Mouse (Mus musculus) layer of hippocampus, postnatal 36 days (tissue): ENCODE measurements around the gene Ddx51. TPM values are rescaled to one million over a fixed set of nuclear protein-coding genes. Genes with fewer than 3 reads are reported as not detected.
A peak's percentile ranks its signal among the peaks of the same experiment; 100 is the strongest.

Experiments
- DNase-seq, 2 experiments: peaks; one replicate each; pipeline ENCODE4 v3.0.0; 2022
- total RNA-seq, 2 experiments: library from RNA; stranded (reverse); gene quantifications; 2 replicates each; pipeline ENCODE4 v1.2.3; 2021

The Ddx51 gene
- 10 to 100 TPM; 26.0 to 28.8 TPM for total RNA-seq

DNA sequence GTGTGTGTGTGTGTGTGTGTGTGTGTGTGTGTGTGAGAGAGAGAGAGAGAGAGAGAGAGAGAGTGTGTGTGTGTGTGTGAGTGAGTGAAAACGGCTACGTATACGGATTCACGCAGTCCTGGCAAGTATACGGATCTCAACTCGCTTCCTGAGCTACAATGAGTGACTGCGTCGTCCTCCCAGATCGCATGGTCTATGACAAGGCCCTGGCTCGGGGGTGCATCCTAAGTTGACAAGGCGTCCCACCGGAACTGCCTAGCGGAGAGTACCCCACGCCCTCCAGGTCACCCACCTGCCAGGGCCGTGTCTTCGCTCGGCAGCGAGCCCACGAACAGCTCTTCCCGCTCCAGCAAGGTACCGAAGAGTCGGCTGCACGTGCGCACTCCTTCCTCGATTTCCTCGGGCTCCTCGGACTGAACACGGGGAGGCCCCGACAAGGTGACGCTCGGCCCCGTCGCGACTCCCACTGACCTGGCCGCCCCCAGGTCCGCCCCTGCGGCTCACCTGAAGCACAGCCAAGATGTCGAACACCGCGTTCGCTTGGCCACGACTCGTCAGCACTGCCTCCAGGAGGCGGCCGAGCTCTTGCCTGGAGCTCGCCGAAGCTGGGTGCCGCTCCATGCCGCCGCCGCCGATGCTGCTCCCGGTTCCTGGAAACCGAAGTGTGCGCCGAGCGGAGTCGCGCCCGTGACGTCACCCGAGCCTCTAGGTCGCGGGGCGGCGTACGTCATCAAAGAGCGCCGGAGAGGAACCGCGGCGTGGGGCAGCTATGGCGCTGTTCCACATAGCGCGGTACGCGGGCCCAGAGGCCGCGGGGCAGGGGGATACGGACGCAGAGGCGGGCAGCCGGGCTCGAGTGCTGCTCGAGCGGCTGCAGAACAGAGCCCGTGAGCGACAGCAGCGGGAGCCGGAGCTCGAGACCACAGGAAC is at the start of gene Ddx51, which contains the start of gene Noc4l:
Gene Ddx51 (plus strand): TSS at position 733 of the 930 bp plus-strand sequence.
Gene Noc4l (minus strand): TSS at position 699 of the 930 bp plus-strand sequence.
- DNase-seq: peak; percentile 91 to 94

DNA sequence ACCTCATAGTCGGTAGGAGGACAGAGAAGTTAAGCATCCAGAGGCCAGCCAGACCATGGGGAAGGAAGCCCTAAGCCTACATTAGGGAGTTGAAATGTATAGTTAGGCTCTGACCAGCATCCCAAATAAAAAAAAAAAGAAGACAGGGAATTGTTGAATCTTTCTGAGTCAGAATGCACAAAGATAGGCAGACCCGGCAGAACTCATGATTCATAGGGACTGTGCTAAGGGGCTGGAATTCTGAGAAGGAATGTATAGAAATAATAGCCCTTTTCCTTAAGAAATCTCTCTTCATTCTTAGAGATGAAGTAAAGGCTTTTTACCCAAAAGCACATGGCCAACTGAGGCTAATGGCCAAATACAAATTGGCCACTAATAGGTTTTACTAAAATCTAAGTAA is 48.9 kb upstream of the Ddx51 start:
- DNase-seq: no peak

DNA sequence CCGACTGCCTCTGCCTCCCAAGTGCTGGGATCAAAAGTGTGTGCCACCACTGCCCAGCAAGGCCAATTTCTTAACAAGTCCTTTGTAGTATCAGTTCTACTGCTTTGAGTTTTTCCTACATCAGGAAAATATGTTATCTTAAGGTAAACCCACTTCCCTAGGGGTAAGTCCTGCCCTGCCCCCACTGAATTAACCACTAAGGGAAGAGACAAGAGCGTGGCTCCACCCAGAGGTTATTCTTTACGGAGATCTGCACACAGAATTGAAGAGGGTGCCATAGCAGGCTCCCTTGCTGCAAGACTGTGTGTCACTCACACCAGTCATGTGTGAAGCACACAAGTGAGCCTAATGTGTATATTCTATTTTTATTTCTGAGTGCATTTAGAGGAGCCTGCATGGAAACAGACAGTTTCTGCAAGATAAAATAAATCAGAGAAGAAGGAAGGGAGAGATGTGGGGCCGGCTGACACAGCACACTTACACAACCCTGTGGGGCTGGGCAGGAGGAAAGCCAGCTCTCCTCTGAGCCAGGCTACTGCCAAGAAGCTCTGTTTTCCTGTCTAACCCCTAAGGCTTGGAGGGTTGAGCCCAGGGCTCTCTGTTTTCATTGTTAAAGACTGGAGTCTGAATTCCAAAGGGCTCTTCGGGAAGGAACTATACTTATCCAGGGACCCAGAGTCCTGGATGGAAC is 47.6 kb upstream of the Ddx51 start:
- no peak for DNase-seq

DNA sequence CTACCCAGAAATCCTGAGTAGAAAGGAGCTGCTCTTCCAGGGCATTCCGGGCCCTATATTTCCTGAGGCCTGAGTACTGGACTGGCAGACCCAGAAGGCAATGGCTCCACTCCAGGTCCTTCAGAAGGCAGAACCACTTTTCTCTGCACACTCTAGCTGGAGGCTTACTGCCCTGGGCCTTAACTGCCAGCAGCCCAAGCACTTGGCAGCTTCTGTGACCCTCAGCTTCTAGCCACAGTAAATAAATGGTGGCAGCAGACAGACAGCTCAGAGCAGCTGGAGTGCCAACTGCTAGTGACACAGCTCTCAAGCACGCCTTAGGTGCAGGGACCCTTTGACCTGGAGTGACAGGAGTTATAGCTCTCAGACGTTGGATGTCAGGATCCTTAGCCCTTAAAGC is 45.5 kb upstream of the Ddx51 start:
- no peak for DNase-seq

DNA sequence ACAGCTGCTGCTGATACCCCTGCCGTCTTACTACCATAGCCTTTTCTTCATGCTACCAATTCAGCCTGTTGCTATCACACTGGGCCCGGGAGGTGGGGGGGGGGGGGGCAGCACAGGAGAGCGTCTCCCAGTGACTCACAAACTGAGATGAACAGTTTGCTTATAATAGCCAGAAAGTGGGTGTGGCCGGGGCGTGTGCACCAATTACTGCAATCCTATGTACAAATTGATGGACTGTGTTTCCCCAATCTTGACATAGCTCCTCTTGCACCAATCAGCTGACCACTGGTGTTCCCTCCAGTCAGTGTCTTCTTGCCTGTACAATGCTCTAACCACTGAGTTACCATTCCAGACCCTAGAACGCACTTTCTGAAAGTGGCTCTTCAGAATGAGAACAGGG is 44.9 kb upstream of the Ddx51 start:
- no peak for DNase-seq

DNA sequence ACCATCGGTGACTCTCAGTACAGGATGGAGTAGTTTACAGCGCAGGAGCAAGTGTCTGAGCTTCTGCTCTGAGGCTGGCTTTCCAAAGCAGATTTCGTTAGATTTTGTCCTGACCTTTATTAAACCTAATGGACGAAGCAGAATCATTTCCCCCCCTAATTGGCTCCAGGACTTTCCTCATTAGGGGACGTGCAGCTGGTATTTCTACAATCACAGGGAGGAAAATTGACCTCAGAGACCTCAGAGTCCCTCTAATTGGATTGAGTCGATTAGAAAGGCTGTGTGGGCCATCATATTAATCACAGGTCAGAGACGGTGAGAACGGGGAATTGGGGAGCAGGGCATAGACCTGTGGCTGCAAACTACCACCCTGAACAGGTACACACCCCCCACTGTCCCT is 44.3 kb upstream of the Ddx51 start:
- DNase-seq: no peak

DNA sequence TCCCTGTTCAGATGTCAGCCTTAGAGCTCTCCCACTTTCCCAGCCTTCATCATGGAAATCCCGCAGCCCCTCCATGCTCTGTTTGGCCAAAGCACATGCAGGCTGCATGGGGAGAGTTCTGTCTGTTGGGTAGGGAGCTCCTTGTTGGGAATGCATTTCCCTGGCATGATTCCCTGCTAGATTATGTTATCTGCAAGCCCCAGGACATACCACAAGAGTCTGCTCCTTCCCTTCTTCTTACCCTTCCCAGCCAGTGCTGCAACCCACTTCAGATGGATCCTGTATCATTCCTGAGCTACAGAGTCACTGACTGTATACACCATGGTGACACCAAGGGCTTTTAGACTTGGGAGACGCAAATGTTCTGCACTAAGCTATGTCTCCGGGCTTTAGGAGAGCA is 43.8 kb upstream of the Ddx51 start:
- DNase-seq: no peak

DNA sequence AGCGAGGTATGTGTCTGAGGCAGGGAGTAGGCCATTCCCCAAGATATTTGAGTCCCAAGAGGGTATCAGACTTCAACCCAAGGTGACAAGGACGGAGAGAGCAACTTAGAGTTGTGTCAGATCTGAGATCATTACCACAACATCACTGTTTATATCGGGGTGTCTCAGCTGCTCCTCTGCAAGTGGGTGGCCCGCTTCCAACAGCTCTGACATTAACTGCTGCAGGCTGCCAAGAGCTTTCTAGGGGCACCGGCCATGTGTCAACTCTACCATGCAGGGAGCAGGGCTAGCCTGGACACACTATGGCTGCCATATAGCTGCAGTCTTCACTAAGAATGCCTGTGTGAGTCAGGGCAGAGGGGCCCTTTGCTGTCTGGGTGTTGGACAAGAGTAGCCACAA is 43.4 kb upstream of the Ddx51 start:
- no peak for DNase-seq

DNA sequence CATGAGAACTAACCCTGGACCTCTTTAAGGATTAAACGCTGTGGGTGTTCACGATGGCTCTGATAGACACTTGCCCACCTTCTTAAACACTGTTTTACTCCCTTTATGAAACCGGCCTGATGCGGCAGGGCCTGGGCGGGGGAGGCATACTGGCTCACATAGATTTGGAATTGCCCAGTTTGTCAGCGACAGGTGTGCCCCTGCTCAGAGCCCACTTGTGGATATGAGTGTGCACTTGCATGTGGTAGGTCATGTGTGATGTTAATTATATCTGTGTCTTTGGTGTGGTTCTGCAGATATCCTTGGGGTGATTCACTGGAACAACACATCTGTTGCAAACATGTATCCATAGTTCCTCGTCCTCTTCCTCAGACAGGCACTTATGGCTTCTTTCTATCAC is 42.8 kb upstream of the Ddx51 start:
- no peak for DNase-seq

DNA sequence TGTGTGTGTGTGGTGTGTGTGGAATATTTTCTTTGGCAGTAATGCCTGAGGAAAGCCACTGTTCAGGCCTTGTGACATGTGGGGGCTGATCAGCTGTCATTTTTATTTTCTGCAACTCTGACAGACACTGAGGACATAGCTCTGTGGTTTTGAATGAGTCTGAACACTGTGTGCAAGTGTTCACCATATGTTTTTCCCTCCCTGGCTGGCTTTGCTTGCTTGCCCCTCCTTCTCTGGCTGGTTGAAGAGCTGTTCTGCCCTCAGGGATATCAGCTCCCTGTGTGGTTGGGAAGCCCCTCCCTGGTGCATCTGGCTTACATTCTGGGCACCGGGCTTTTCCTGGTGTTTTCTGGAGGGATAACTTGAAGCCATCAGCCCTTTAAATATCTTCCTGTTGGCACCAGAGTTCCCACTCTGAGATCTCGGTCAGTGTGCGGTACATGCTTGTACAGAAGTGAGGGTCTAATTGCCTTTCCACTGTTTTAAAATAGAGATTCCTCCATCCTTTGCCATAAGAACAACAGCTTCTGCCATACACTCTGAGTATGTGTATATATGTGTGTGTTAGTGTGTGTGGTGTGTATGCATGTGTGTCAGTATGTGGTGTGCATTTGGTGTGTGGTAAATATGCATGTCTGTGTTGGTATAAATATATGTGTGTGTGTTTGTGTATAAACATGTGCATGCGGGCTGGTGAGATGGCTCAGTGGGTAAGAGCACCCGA is 41.7 kb upstream of the Ddx51 start:
- peak; percentile 61 to 69 for DNase-seq

DNA sequence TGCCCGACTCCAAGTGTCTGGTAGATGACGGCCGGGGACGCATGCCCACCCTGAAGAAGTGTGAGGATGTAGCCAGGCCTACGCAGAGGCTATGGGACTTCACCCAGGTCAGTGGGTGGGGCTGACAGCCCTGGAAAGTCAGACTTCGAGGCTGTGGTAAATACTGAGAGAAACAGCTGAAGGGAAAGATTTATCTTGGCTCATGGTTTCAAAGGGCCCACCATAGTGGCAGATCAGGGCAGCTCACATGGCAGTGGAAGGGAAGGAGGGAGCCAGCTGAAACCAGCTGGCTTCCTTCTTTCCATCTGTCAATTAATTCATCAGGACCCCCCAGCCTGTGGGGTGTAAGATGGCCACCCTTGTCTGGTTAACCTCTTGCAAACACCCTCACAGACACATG is 34.0 kb upstream of the Ddx51 start:
- no peak for DNase-seq

DNA sequence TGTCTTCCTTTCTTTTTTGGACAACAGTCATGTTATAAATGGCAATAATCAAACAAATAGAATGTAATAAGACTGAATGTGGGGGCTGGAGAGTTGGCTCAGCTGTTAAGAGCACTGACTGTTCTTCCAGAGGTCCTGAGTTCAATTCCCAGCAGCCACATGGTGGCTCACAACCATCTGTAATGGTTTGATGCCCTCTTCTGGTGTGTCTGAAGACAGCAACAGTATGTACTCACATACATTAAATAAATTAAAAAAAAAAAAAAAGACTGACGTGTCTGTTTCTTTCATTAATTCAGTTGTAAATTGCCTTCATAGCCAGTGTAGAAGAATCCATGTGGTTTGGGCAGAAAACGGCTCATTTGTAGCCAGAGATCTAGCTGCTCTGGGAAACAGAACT is 28.9 kb upstream of the Ddx51 start:
- no peak for DNase-seq

DNA sequence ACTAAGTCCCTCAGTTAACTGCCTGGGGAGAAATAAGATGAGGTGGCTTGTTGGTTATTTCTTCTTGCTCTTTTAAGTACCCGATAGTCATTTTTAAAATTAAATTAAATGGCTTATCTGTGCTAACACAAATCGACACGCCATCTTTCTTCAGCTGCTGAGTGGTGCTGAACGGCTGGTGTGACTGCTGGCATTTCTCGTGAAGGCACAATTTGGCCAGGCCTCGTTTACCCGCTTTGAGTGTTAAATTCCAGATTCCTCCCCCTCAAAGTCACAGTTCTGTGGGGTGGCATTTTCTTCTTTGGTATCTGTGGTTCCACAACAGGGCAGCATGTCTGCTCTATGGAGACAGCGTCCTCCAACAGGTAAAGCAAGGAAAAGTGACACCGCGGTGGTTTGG is 25.9 kb upstream of the Ddx51 start:
- DNase-seq: no peak

DNA sequence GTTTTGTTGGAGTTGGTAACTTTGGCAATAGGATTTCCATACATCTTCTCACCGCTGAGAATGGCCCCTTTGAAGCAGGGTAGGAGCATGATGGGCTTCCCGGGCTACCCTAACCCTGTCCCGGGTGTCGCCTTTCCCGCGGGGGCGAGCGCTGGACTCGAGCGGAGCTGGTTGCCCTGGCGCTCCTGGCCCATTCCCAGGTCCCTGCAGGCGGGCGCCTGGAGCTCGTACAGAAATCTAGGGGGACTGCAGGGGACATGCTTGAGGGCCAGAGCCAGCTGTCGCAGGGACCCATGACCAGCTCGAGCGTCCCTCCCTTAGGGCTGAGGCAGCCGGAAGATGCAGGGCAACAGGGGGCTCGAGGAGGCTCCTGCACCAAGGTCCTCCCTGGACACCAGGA is 25.1 kb upstream of the Ddx51 start:
- DNase-seq: no peak

DNA sequence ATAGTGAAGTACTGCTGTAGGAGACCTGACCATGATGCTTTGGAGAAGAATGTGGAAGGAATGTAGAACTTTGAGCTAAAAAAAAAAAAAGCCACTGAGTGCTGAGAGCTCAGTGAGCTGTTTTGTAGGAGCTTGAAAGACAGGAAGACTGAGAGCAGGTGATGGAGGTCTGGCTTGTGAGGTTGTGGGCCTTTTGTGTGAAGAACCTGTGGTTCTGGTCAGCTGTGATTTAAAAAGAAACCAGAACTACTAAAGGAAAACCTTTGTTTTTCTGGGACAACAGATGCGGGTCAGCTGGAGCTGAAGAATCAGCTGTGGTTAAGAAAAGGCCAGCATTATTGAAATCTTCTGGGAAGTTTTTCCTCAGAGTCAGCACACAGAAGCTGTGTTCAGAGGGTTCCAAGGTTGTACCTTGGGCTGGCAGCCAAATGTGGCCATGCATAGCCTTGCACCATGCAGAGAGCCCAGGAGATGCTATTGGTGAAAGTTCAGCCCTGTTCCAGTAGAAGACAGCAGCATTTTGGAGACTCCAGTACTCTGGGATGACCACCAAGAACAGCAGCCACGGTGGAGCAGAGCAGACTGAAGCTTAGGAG is 23.6 kb upstream of the Ddx51 start:
- no peak for DNase-seq

DNA sequence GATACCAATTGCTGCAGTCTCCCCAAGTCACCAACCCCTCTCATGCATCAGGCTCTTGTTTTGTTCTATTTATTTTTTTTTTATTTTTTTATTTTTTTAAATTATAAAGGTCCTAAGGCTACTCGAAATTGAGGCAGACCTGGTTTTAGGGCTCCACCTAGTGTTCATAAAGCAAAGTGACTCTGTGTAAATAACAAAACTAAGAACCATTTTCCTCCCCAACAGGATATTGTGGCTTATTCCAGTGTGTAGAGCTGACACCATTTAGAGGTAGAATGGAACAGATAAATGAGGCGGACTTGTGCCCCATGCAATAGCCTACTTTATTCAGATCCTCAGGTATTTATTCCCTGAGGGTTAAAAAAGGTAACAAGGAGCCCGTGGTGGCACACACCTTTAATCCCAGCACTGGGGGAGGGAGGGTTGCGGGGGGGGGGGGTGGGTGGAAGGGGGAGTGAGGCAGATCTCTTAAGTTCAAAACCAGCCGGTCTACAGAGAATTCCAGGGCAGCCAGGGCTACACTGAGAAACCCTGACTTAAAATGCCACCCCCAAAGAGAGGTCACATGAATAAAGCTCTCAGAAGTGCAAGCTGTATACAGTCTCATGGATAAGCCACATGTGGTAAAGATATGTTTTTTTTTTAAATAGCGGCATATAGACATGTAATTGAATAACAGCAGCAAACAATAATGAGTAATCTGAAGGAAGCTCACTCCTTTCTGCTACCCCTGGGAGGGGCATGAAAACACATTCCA is 17.1 kb upstream of the Ddx51 start:
- DNase-seq: no peak

DNA sequence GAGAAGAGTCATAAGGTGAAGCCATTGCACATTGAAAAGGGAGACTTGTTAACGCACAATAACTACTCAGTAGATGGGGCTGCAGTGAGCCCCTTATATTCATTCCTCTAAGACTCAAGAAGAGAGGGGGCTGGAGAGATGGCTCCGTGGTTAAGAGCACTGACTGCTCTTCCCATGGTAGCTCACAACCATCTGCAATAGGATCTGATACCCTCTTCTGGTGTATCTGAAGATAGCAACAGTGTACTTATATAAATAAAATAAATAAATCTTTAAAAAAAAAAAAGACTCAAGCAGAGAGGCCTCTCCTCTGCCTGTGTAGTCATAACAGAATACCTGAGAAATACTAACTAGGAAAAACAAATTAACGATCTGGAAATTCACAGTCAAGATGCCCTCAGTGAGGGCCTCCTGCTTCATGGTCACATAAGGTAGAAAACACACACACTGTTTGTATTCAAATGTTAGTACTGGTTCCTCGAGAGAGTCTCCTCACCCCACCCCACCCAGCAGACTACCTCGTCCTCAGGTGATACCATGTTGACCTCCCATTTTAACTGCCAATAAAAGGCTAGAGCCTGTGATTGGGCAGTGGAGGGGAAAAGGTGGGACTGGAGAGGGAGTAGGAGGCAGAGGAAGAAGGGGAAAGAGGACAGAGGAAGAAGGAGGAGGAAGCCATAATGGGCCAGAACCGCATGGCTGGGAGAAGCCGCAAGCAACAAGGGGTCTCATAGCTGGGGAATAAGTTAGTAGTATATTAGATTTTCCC is 14.8 kb upstream of the Ddx51 start:
- no peak for DNase-seq

DNA sequence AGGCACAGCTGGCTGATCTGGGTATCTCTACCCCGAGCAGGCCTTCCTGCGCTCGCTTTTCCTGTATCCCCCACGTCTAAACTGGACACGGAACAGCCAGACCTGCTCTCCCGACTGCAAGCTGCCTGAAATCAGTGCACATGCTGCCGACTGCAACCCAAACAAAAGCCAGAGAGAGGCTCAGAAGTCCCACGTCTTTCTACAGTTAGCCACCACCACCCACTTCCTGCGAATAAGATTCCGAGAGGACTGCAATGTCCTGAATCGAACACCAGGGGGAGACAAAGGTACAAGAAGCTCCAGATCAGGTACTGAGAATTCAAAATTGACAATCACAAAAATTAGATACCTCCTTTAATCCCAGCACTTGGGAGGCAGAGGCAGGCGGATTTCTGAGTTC is 13.8 kb upstream of the Ddx51 start:
- DNase-seq: peak; percentile 59 to 77

DNA sequence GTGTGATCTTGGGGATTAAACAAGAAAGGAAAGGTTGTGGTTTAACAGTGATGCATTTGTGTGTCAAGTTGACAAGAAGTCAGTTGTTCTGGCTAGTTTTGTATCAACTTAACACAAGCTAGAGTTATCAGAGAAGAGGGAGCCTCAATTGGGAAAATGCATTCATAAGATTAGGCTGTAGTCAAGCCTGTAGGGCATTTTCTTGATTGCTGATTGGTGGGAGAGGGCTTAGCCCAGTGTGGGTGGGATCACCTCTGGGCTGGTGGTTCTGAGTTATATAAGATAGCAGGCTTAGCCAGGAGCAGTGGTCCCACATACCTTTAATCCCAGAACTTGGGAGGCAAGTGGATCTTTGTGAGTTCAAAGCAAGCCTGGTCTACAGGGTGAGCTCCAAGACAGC is 6.9 kb upstream of the Ddx51 start:
- no peak for DNase-seq

DNA sequence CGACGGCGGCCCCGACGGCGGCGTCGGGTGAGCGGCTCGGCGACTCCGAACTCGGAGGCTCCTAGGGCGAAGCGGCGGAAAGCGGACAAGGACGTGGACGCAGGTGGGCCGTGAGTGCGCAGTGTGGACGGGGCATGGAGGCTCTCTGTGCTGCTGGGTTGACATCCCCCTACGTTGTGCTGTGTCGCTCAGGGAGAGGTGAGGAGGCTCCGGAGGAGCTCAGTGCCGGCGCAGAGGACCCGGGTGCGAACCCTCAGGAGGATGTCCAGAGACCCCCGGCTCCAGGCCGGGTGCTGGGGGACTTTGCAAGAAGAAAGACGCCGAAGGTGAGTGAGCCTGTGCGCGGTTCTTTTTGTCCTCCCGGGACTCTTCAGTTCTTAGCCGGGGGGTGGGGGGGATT is 435 bp downstream of the Ddx51 start:
- DNase-seq: no peak

DNA sequence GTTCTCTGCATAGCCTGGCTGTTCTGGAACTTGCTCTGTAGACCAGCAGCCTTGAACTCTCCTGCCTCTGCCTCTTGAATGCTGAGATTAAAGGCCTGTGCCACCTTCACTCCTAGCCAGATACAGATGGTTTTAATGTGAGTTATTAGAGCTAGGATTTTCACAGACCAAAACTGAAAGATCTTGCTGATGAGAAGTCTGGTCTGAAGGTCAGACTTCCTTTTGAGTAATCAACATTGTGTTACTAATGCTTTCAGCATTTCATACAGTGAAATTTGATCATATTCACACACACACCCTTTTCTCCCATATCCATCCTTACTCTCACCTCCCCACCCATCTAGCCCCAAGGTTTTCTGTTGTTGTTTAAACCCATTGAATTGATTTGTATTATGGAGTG is 6.4 kb downstream of the Ddx51 start:
- no peak for DNase-seq
